Mouse (Mus musculus) thymus, postnatal 14 days (tissue): ENCODE results near the gene Tcap.

Experiments used
- DNase-seq: peaks from one replicate; pipeline ENCODE4 v3.0.0; 2021

Gene Tcap

GRCm38 (mm10) chr11:98384216-98384615 lies 605 bp downstream of the Tcap start:
- no peak for DNase-seq

GRCm38 (mm10) chr11:98384721-98385637 lies 1.4 kb downstream of the Tcap start:
- no peak for DNase-seq

GRCm38 (mm10) chr11:98385638-98386585 lies 2.3 kb downstream of the Tcap start, which contains the start of gene Pnmt:
Gene Pnmt (plus strand): TSS chr11:98386450.
- no peak for DNase-seq

GRCm38 (mm10) chr11:98386596-98386995 lies 3.0 kb downstream of the Tcap start:
- DNase-seq, result peak; percentile 37

- no peak for DNase-seq
Measured at GRCm38 (mm10) chr11:98387056-98387577, 3.5 kb downstream of the Tcap start.

- no peak for DNase-seq
Measured at GRCm38 (mm10) chr11:98388282-98388681, 4.7 kb downstream of the Tcap start.

- peak; percentile 79 for DNase-seq
Measured at GRCm38 (mm10) chr11:98389221-98389780, 5.7 kb downstream of the Tcap start.

GRCm38 (mm10) chr11:98390141-98390540 lies 6.5 kb downstream of the Tcap start:
- no peak for DNase-seq

- DNase-seq, result no peak
Measured at GRCm38 (mm10) chr11:98392034-98392433, 8.4 kb downstream of the Tcap start.

- DNase-seq, result peak; percentile 29
Measured at GRCm38 (mm10) chr11:98392645-98393044, 9.0 kb downstream of the Tcap start.

GRCm38 (mm10) chr11:98393317-98393716 lies 9.7 kb downstream of the Tcap start:
- peak; percentile 89 for DNase-seq

GRCm38 (mm10) chr11:98394301-98394700 lies 10.7 kb downstream of the Tcap start:
- no peak for DNase-seq

- DNase-seq, result no peak
Measured at GRCm38 (mm10) chr11:98395041-98395440, 11.4 kb downstream of the Tcap start.

- no peak for DNase-seq
Measured at GRCm38 (mm10) chr11:98397946-98398345, 14.3 kb downstream of the Tcap start.

GRCm38 (mm10) chr11:98400161-98400726 lies 16.6 kb downstream of the Tcap start, which contains the start of gene Pgap3:
Gene Pgap3 (minus strand): TSS chr11:98400490.
- DNase-seq, result peak; percentile 86

- no peak for DNase-seq
Measured at GRCm38 (mm10) chr11:98400816-98401215, 17.2 kb downstream of the Tcap start.

- no peak for DNase-seq
Measured at GRCm38 (mm10) chr11:98406621-98407020, 23.0 kb downstream of the Tcap start.

- DNase-seq, result no peak
Measured at GRCm38 (mm10) chr11:98408872-98409271, 25.3 kb downstream of the Tcap start.

- DNase-seq, result no peak
Measured at GRCm38 (mm10) chr11:98409341-98409822, 25.8 kb downstream of the Tcap start.

GRCm38 (mm10) chr11:98412273-98412796 lies 28.7 kb downstream of the Tcap start, which contains the start of gene Erbb2:
Gene Erbb2 (plus strand): TSS chr11:98412470.
- peak; percentile 25 for DNase-seq

- no peak for DNase-seq
Measured at GRCm38 (mm10) chr11:98412797-98413301, 29.2 kb downstream of the Tcap start.

- no peak for DNase-seq
Measured at GRCm38 (mm10) chr11:98413731-98414130, 30.1 kb downstream of the Tcap start.
